In genomic region chr11:50624720-50625119, GRCm38 (mm10) we compare ENCODE assay signal across 8 mouse cellular contexts. TPM values are rescaled to one million over a fixed set of nuclear protein-coding genes. Genes with fewer than 3 reads are reported as not detected.
A peak's percentile ranks its signal among the peaks of the same experiment; 100 is the strongest.
DNase-seq lines count a peak whose midpoint lies in the region.

No protein-coding gene starts in this region.

- peak; percentile 60 to 63 for DNase-seq in heart, adult 9 months (ENCODE audit: low spot score in 2 of 2)
- DNase-seq in heart, adult 8-10 months (ENCODE audit: low spot score): no peak
- peak; percentile 8 for DNase-seq in right cerebral cortex, postnatal 14 days
- DNase-seq in right cerebral cortex, adult 18-20 months: no peak
- peak; percentile 55 for DNase-seq in heart, postnatal 14 days
- no peak for DNase-seq in cerebellum, adult 11 months
- DNase-seq in spleen, adult 12 weeks (ENCODE audit: low spot score): no peak
- no peak for DNase-seq in urinary bladder, postnatal 25 days (ENCODE audit: low spot score)

- intact Hi-C loops in heart, postnatal 14 days (cut with DNase I): loop anchor here (2.0 kb wide), 1 partner anchor 144 kb away; no protein-coding TSS in a partner anchor

RNA-seq across cellular contexts. Expression of gene Adamts2, which starts 22.8 kb away (rescaled TPM):
- total RNA-seq in heart, adult 8-10 months (2022): 1 to 10 TPM; 6.1 to 7.1 (median 6.8) TPM
- total RNA-seq in heart, postnatal 14 days (2021): 10 to 100 TPM; 26.4 to 30.9 TPM

Comparison
In these comparisons a context has a peak if more than half of its experiments do, and no peak if none do; other contexts are left out.
1. DNase-seq: peak in heart, adult 9 months (2 of 2), right cerebral cortex, postnatal 14 days (single experiment) and heart, postnatal 14 days (2 of 2); none in heart, adult 8-10 months (single experiment), right cerebral cortex, adult 18-20 months (single experiment), cerebellum, adult 11 months (single experiment), spleen, adult 12 weeks (single experiment) and urinary bladder, postnatal 25 days (single experiment).